Comparison of ENCODE assay signal across 15 mouse cellular contexts in the genomic region with DNA sequence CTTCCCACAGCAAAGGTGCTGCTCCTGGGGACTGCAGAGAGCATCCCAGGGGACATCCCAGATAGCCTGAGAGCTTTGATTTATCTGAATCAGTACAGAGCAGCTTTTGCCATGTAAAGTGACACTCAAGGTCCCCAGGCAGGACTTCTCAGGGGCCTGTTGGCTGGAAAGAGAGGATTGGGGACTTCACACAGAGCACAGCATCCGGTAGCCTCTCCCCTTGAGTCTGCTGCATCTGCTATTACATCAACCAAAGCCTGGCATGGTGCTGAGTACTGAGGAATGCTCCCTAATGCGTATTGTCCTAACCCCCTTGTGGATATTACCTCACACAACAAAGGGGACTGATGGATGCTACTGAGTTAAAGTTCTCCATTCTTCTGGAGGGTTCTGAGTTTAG. TPM values are rescaled to one million over a fixed set of nuclear protein-coding genes. Genes with fewer than 3 reads are reported as not detected.
A peak's percentile ranks its signal among the peaks of the same experiment; 100 is the strongest.
DNase-seq lines count a peak whose midpoint lies in the region; ATAC-seq and TF ChIP-seq lines count a peak whose summit lies in the region.
"Had no signal": no experiment of that assay in that cellular context is flagged by ENCODE, and none has a peak within 500 bp of the region (broad histone marks: within the 10 kb centered on the region; RNA-seq: fewer than 3 reads in every experiment).

No protein-coding gene starts in this region.

- H3K36me3 ChIP-seq in hindbrain, postnatal 0 days (ENCODE audit: insufficient read depth, low read length), result no peaks in the 10 kb centered on the region
- H3K36me3 ChIP-seq in hindbrain, embryonic 11.5 days (ENCODE audit: control insufficient read depth, insufficient read depth, low read length), result no peaks in the 10 kb centered on the region
- no peaks in the 10 kb centered on the region for H3K36me3 ChIP-seq in midbrain, embryonic 11.5 days (ENCODE audit: control insufficient read depth, insufficient read depth, low read length)
- no peaks in the 10 kb centered on the region for H3K36me3 ChIP-seq in midbrain, embryonic 15.5 days (replicated peaks)
- H3K36me3 ChIP-seq in intestine, embryonic 15.5 days, result no peaks in the 10 kb centered on the region

- ATAC-seq in hindbrain, postnatal 0 days, result no peak
- no peak for ATAC-seq in hindbrain, embryonic 11.5 days (ENCODE audit: low FRiP score)
- no peak for ATAC-seq in midbrain, embryonic 11.5 days (ENCODE audit: low FRiP score)
- ATAC-seq in midbrain, embryonic 15.5 days (replicated peaks), result no peak
- ATAC-seq in intestine, embryonic 15.5 days, result 0 out of 2 replicates have a peak, but pooled peaks have one; percentile 8
- ATAC-seq: forebrain, embryonic 13.5 days; midbrain, embryonic 16.5 days had no signal

- H3K4me3 ChIP-seq in hindbrain, postnatal 0 days (ENCODE audit: low read length), result no peak overlapping the region
- no peak overlapping the region for H3K4me3 ChIP-seq in hindbrain, embryonic 11.5 days (ENCODE audit: low read depth, low read length)
- no peak overlapping the region for H3K4me3 ChIP-seq in midbrain, embryonic 11.5 days (ENCODE audit: low read depth, low read length)
- no peak overlapping the region for H3K4me3 ChIP-seq in midbrain, embryonic 15.5 days
- H3K4me3 ChIP-seq in intestine, embryonic 15.5 days (replicated peaks), result no peak overlapping the region
- H3K4me3 ChIP-seq: forebrain, embryonic 13.5 days had no signal

- 43% methylated on average over 2 of the region's 2 CpGs for WGBS in hindbrain, postnatal 0 days
- WGBS in hindbrain, embryonic 11.5 days, result 46% methylated on average over 2 of the region's 2 CpGs
- 38% methylated on average over 2 of the region's 2 CpGs for WGBS in midbrain, embryonic 11.5 days
- 41% methylated on average over 2 of the region's 2 CpGs for WGBS in midbrain, embryonic 15.5 days
- 45% methylated on average over 2 of the region's 2 CpGs for WGBS in intestine, embryonic 15.5 days

- H3K4me2 ChIP-seq in hindbrain, postnatal 0 days (ENCODE audit: low read depth, low read length), result no peak overlapping the region
- H3K4me2 ChIP-seq in hindbrain, embryonic 11.5 days (replicated peaks; ENCODE audit: low read depth, low read length), result no peak overlapping the region
- no peak overlapping the region for H3K4me2 ChIP-seq in midbrain, embryonic 11.5 days
- H3K4me2 ChIP-seq in midbrain, embryonic 15.5 days, result no peak overlapping the region
- H3K4me2 ChIP-seq in intestine, embryonic 15.5 days (replicated peaks), result peak overlapping the region; percentile 32; the same call in 1 of the 2 replicates
- H3K4me2 ChIP-seq: forebrain, embryonic 13.5 days had no signal

- no peak overlapping the region for H3K9ac ChIP-seq in hindbrain, postnatal 0 days (replicated peaks; ENCODE audit: low read length)
- H3K9ac ChIP-seq in hindbrain, embryonic 11.5 days (ENCODE audit: low read depth, low read length), result no peak overlapping the region
- no peak overlapping the region for H3K9ac ChIP-seq in midbrain, embryonic 11.5 days (ENCODE audit: low read length)
- no peak overlapping the region for H3K9ac ChIP-seq in midbrain, embryonic 15.5 days
- no peak overlapping the region for H3K9ac ChIP-seq in intestine, embryonic 15.5 days
- H3K9ac ChIP-seq: forebrain, embryonic 13.5 days; liver, embryonic 14.5 days had no signal

- 0 out of 2 replicates have a peak overlapping the region, but pooled peaks have one; percentile 8 for H3K27ac ChIP-seq in hindbrain, postnatal 0 days
- H3K27ac ChIP-seq in hindbrain, embryonic 11.5 days (ENCODE audit: low read depth, low read length), result no peak overlapping the region
- no peak overlapping the region for H3K27ac ChIP-seq in midbrain, embryonic 11.5 days (ENCODE audit: low read depth, low read length)
- no peak overlapping the region for H3K27ac ChIP-seq in midbrain, embryonic 15.5 days
- peak overlapping the region; percentile 81 for H3K27ac ChIP-seq in intestine, embryonic 15.5 days
- H3K27ac ChIP-seq: forebrain, embryonic 13.5 days; liver, embryonic 14.5 days had no signal

- 0 out of 2 replicates have a peak, but pooled peaks cover 3% of the 10 kb centered on the region for H3K27me3 ChIP-seq in hindbrain, postnatal 0 days (ENCODE audit: insufficient read depth, low read length)
- peaks cover 2% of the 10 kb centered on the region; the same call in 1 of the 2 replicates for H3K27me3 ChIP-seq in hindbrain, embryonic 11.5 days (ENCODE audit: control insufficient read depth, insufficient read depth, low read length)
- H3K27me3 ChIP-seq in midbrain, embryonic 11.5 days (ENCODE audit: control insufficient read depth, insufficient read depth, low read length), result peaks cover 5% of the 10 kb centered on the region
- peaks cover 12% of the 10 kb centered on the region; the same call in 1 of the 2 replicates for H3K27me3 ChIP-seq in midbrain, embryonic 15.5 days (replicated peaks)
- H3K27me3 ChIP-seq in intestine, embryonic 15.5 days (replicated peaks), result no peaks in the 10 kb centered on the region

- H3K9me3 ChIP-seq in hindbrain, postnatal 0 days (ENCODE audit: low read length), result no peaks in the 10 kb centered on the region
- no peaks in the 10 kb centered on the region for H3K9me3 ChIP-seq in hindbrain, embryonic 11.5 days (ENCODE audit: control insufficient read depth, low read length)
- H3K9me3 ChIP-seq in midbrain, embryonic 11.5 days (ENCODE audit: control insufficient read depth, low read length), result no peaks in the 10 kb centered on the region
- no peaks in the 10 kb centered on the region for H3K9me3 ChIP-seq in midbrain, embryonic 15.5 days
- no peaks in the 10 kb centered on the region for H3K9me3 ChIP-seq in intestine, embryonic 15.5 days
- H3K9me3 ChIP-seq: forebrain, embryonic 13.5 days had no signal

- TF ChIP-seq CTCF in hindbrain, postnatal 0 days (IDR thresholded peaks at IDR 0.05; ENCODE audit: low read depth), result no peak

- no peak for DNase-seq in hindbrain, postnatal 0 days (ENCODE audit: low spot score)
- DNase-seq in hindbrain, embryonic 11.5 days (ENCODE audit: low spot score), result no peak
- DNase-seq in midbrain, embryonic 11.5 days (ENCODE audit: low spot score, missing footprints), result peak; percentile 72
- DNase-seq in urinary bladder, postnatal 14 days (ENCODE audit: low spot score), result no peak
- no peak for DNase-seq in thymus, postnatal 36 days
- DNase-seq: cerebellum, adult 11 months; layer of hippocampus, postnatal 36 days; thymus, postnatal 25 days had no signal

- H3K4me1 ChIP-seq in hindbrain, postnatal 0 days (ENCODE audit: insufficient read depth, low read length), result peaks cover 14% of the 10 kb centered on the region; the same call in 1 of the 2 replicates
- 0 out of 2 replicates have a peak, but pooled peaks cover 8% of the 10 kb centered on the region for H3K4me1 ChIP-seq in hindbrain, embryonic 11.5 days (replicated peaks; ENCODE audit: control insufficient read depth, insufficient read depth, low read length)
- H3K4me1 ChIP-seq in midbrain, embryonic 11.5 days (ENCODE audit: control insufficient read depth, insufficient read depth, low read length), result no peaks in the 10 kb centered on the region; the same call in 1 of the 2 replicates
- 0 out of 2 replicates have a peak, but pooled peaks cover under 1% of the 10 kb centered on the region for H3K4me1 ChIP-seq in midbrain, embryonic 15.5 days
- H3K4me1 ChIP-seq in intestine, embryonic 15.5 days (replicated peaks), result peaks cover 24% of the 10 kb centered on the region

RNA-seq across cellular contexts. Expression of gene Vstm4, which starts 5.1 kb away (rescaled TPM):
- 9.6 and 9.8 TPM in 2 replicates for total RNA-seq in hindbrain, postnatal 0 days (2014; rRNA removed)
- polyA plus RNA-seq in hindbrain, postnatal 0 days (2015; fragmentation: Nextera tagmentation; extraction: Ambion mirVana), result 14.8 and 14.9 TPM in 2 replicates
- 3.3 and 4.3 TPM in 2 replicates for polyA plus RNA-seq in hindbrain, embryonic 11.5 days (2014; fragmentation: Nextera tagmentation; extraction: Ambion mirVana)
- 4.5 and 4.6 TPM in 2 replicates for polyA plus RNA-seq in midbrain, embryonic 11.5 days (2014; fragmentation: Nextera tagmentation; extraction: Ambion mirVana)
- polyA plus RNA-seq in midbrain, embryonic 15.5 days (2015; fragmentation: Nextera tagmentation; extraction: Ambion mirVana), result 10.9 and 13.3 TPM in 2 replicates
- 25.2 and 26.7 TPM in 2 replicates for polyA plus RNA-seq in intestine, embryonic 15.5 days (2015; fragmentation: Nextera tagmentation; extraction: Ambion mirVana)

RNA-seq across cellular contexts. Expression of gene Fam170b, which starts 27.9 kb away (rescaled TPM):
- total RNA-seq in hindbrain, postnatal 0 days (2014; rRNA removed), result not detected in 2 replicates
- not detected in 2 replicates for polyA plus RNA-seq in hindbrain, postnatal 0 days (2015; fragmentation: Nextera tagmentation; extraction: Ambion mirVana)
- polyA plus RNA-seq in hindbrain, embryonic 11.5 days (2014; fragmentation: Nextera tagmentation; extraction: Ambion mirVana), result 0.08 TPM in 1 of 2 replicates, not detected in the other
- not detected in 2 replicates for polyA plus RNA-seq in midbrain, embryonic 11.5 days (2014; fragmentation: Nextera tagmentation; extraction: Ambion mirVana)
- polyA plus RNA-seq in midbrain, embryonic 15.5 days (2015; fragmentation: Nextera tagmentation; extraction: Ambion mirVana), result not detected in 2 replicates
- polyA plus RNA-seq in intestine, embryonic 15.5 days (2015; fragmentation: Nextera tagmentation; extraction: Ambion mirVana), result 0.06 and 0.11 TPM in 2 replicates
- total RNA-seq: adrenal gland, postnatal 14 days; gastrocnemius, postnatal 10 days; layer of hippocampus, postnatal 36 days had no signal
- polyA plus RNA-seq: forebrain, embryonic 13.5 days had no signal

Comparison
In these comparisons a context has a peak if more than half of its experiments do, and no peak if none do; other contexts are left out.
1. H3K27ac ChIP-seq: peak in hindbrain, postnatal 0 days (single experiment) and intestine, embryonic 15.5 days (single experiment); none in hindbrain, embryonic 11.5 days (single experiment), midbrain, embryonic 11.5 days (single experiment) and midbrain, embryonic 15.5 days (single experiment).